Mouse (Mus musculus) ES-Bruce4 (cell line): ENCODE measurements around the gene Phf19. TPM values are rescaled to one million over a fixed set of nuclear protein-coding genes. Genes with fewer than 3 reads are reported as not detected.

Experiments
- H3K27ac ChIP-seq: 2 replicates; pipeline ENCODE4 v1.5.1; 2012; ENCODE audit warnings: low read length, inconsistent platforms; ENCODE audit not compliant: insufficient read depth
- H3K27me3 ChIP-seq: 2 replicates; pipeline ENCODE4 v1.6.1; 2012; ENCODE audit warnings: mild to moderate bottlenecking, low read length, inconsistent platforms; ENCODE audit not compliant: control insufficient read depth, poor library complexity, insufficient read depth, severe bottlenecking
- H3K36me3 ChIP-seq: 2 replicates; pipeline ENCODE4 v1.6.1; 2012; ENCODE audit warnings: inconsistent platforms, mild to moderate bottlenecking, low read length, moderate library complexity; ENCODE audit not compliant: control insufficient read depth, poor library complexity, insufficient read depth, severe bottlenecking
- H3K4me1 ChIP-seq: one replicate; pipeline ENCODE4 v1.8.1; 2011; ENCODE audit warnings: low read length; ENCODE audit not compliant: control insufficient read depth, insufficient read depth
- H3K4me3 ChIP-seq: 2 replicates; pipeline ENCODE4 v1.5.1; 2011; ENCODE audit warnings: low read depth, mild to moderate bottlenecking, low read length
- H3K9ac ChIP-seq: 2 replicates; pipeline ENCODE4 v1.6.1; 2012; ENCODE audit warnings: low read depth, mild to moderate bottlenecking, inconsistent platforms; ENCODE audit not compliant: poor library complexity, severe bottlenecking
- H3K9me3 ChIP-seq: replicated peaks from 2 replicates; pipeline ENCODE4 v1.6.1; 2012; ENCODE audit warnings: mild to moderate bottlenecking, low read length, inconsistent platforms; ENCODE audit not compliant: control insufficient read depth, poor library complexity, insufficient read depth, severe bottlenecking
- CTCF ChIP-seq: IDR thresholded peaks from one replicate; pipeline ENCODE4 v1.8.1; 2011; ENCODE audit warnings: low read depth, low read length
- EP300 ChIP-seq: IDR thresholded peaks from 2 replicates; pipeline ENCODE4 v1.6.1; 2011; ENCODE audit warnings: low read depth, low read length; ENCODE audit not compliant: insufficient read depth
- POLR2A ChIP-seq: IDR thresholded peaks from one replicate; pipeline ENCODE4 v1.8.1; 2011; ENCODE audit warnings: low read length; ENCODE audit not compliant: insufficient read depth
- polyA plus RNA-seq: library from polyadenylated mRNA; stranded (reverse); fragments of >200 nt; gene quantifications from 2 replicates; pipeline ENCODE4 v1.2.4, GENCODE M21; 2011; ENCODE audit warnings: low read depth; ENCODE audit not compliant: missing spikeins, insufficient read depth, insufficient read length

Phf19 gene
- polyA plus RNA-seq, 1 experiment, result 10.3 TPM

GRCm38 (mm10) chr2:34960966-34961365 lies 47.1 kb upstream of the Phf19 start:
- TF ChIP-seq CTCF (no peak), EP300 (no peak), POLR2A (no peak)
- Histone ChIP-seq H3K27ac (no peak overlapping the region), H3K27me3 (no peaks in the 10 kb centered on the region), H3K4me1 (peaks cover 5% of the 10 kb centered on the region), H3K9me3 (no peaks in the 10 kb centered on the region), H3K36me3 (no peaks in the 10 kb centered on the region), H3K9ac (peak overlapping the region; percentile 8; the same call in 1 of the 2 replicates), H3K4me3 (peak overlapping the region; percentile 52)

- H3K36me3 ChIP-seq, result no peaks in the 10 kb centered on the region
- H3K4me1 ChIP-seq, result peaks cover 5% of the 10 kb centered on the region
- H3K9me3 ChIP-seq, result no peaks in the 10 kb centered on the region
- H3K9ac ChIP-seq, result no peak overlapping the region
- H3K4me3 ChIP-seq, result no peak overlapping the region
- no peaks in the 10 kb centered on the region for H3K27me3 ChIP-seq
- TF ChIP-seq POLR2A (no peak), EP300 (no peak), CTCF (no peak)
- no peak overlapping the region for H3K27ac ChIP-seq
These were observed 46.6 kb upstream of the Phf19 start for GRCm38 (mm10) chr2:34960466-34960865.

GRCm38 (mm10) chr2:34958582-34958981 lies 44.8 kb upstream of the Phf19 start:
- Histone ChIP-seq H3K4me1 (peaks cover 2% of the 10 kb centered on the region), H3K36me3 (no peaks in the 10 kb centered on the region), H3K9me3 (no peaks in the 10 kb centered on the region), H3K9ac (no peak overlapping the region), H3K27me3 (no peaks in the 10 kb centered on the region), H3K27ac (no peak overlapping the region), H3K4me3 (no peak overlapping the region)
- TF ChIP-seq CTCF, result no peak
- no peak for TF ChIP-seq EP300
- TF ChIP-seq POLR2A, result no peak

GRCm38 (mm10) chr2:34958036-34958435 lies 44.2 kb upstream of the Phf19 start:
- no peak overlapping the region for H3K27ac ChIP-seq
- TF ChIP-seq CTCF (no peak), POLR2A (no peak), EP300 (no peak)
- H3K4me1 ChIP-seq, result no peaks in the 10 kb centered on the region
- H3K9me3 ChIP-seq, result no peaks in the 10 kb centered on the region
- no peak overlapping the region for H3K4me3 ChIP-seq
- no peak overlapping the region for H3K9ac ChIP-seq
- no peaks in the 10 kb centered on the region for H3K27me3 ChIP-seq
- H3K36me3 ChIP-seq, result no peaks in the 10 kb centered on the region

- Histone ChIP-seq H3K9ac (no peak overlapping the region), H3K4me3 (no peak overlapping the region), H3K27me3 (no peaks in the 10 kb centered on the region), H3K36me3 (no peaks in the 10 kb centered on the region), H3K4me1 (no peaks in the 10 kb centered on the region), H3K27ac (no peak overlapping the region), H3K9me3 (no peaks in the 10 kb centered on the region)
- TF ChIP-seq EP300, result no peak
- no peak for TF ChIP-seq POLR2A
- TF ChIP-seq CTCF, result no peak
These were observed 43.6 kb upstream of the Phf19 start for GRCm38 (mm10) chr2:34957405-34957804.

GRCm38 (mm10) chr2:34956941-34957340 lies 43.1 kb upstream of the Phf19 start:
- Histone ChIP-seq H3K27me3 (no peaks in the 10 kb centered on the region), H3K4me1 (no peaks in the 10 kb centered on the region), H3K9ac (no peak overlapping the region), H3K4me3 (no peak overlapping the region), H3K36me3 (no peaks in the 10 kb centered on the region), H3K9me3 (no peaks in the 10 kb centered on the region), H3K27ac (no peak overlapping the region)
- TF ChIP-seq POLR2A (no peak), CTCF (no peak)
